Mouse (Mus musculus) E14TG2a.4 (cell line): ENCODE results near the gene Odf3b.

ENCODE experiments used
- H3K27me3 ChIP-seq: 2 replicates; pipeline ENCODE4 v1.6.1; 2014; ENCODE audit warnings: low read length, control low read depth; ENCODE audit not compliant: insufficient read depth
- H3K36me3 ChIP-seq: 2 replicates; pipeline ENCODE4 v1.6.1; 2014; ENCODE audit warnings: low read length, control low read depth; ENCODE audit not compliant: insufficient read depth
- H3K4me1 ChIP-seq: replicated peaks from 2 replicates; pipeline ENCODE4 v1.6.1; 2014; ENCODE audit warnings: low read depth, low read length, control low read depth
- H3K4me3 ChIP-seq: replicated peaks from 2 replicates; pipeline ENCODE4 v1.5.1; 2014; ENCODE audit warnings: mild to moderate bottlenecking, low read length
- H3K9me3 ChIP-seq: 2 replicates; pipeline ENCODE4 v1.6.1; 2014; ENCODE audit warnings: low read length, control low read depth
- CTCF ChIP-seq: conservative IDR thresholded peaks from 2 replicates; pipeline ENCODE4 v1.5.1; 2014; ENCODE audit warnings: low read length
- NANOG ChIP-seq: IDR thresholded peaks from 2 replicates; pipeline ENCODE4 v1.6.1; 2014; ENCODE audit warnings: borderline replicate concordance, low read length, mixed read lengths
- POU5F1 ChIP-seq: IDR thresholded peaks from 2 replicates; pipeline ENCODE4 v1.6.1; 2014; ENCODE audit warnings: low read length, borderline replicate concordance

The Odf3b gene

GRCm38 (mm10) chr15:89378831-89379401 is at the start of gene Odf3b:
Gene Odf3b, minus strand, starts transcription at chr15:89379282.
- TF ChIP-seq CTCF (no peak), POU5F1 (no peak), NANOG (no peak)
- peaks cover 62% of the 10 kb centered on the region for H3K27me3 ChIP-seq
- peaks cover 48% of the 10 kb centered on the region for H3K4me1 ChIP-seq
- H3K4me3 ChIP-seq: peak within 1 kb of the TSS; percentile 76
- H3K9me3 ChIP-seq: no peaks in the 10 kb centered on the region
- H3K36me3 ChIP-seq: no peaks in the 10 kb centered on the region

- H3K4me3 ChIP-seq: peak overlapping the region; percentile 92
- no peak for TF ChIP-seq NANOG
- TF ChIP-seq CTCF: no peak
- TF ChIP-seq POU5F1: no peak
- peaks cover 16% of the 10 kb centered on the region; the same call in 1 of the 2 replicates for H3K27me3 ChIP-seq
- peaks cover 22% of the 10 kb centered on the region for H3K36me3 ChIP-seq
- H3K9me3 ChIP-seq: no peaks in the 10 kb centered on the region
- H3K4me1 ChIP-seq: peaks cover 52% of the 10 kb centered on the region
Measured at GRCm38 (mm10) chr15:89428136-89428790, 49.2 kb upstream of the Odf3b start.

- Histone ChIP-seq H3K4me1 (peaks cover 52% of the 10 kb centered on the region), H3K9me3 (no peaks in the 10 kb centered on the region), H3K4me3 (peak overlapping the region; percentile 17; the same call in 1 of the 2 replicates), H3K27me3 (peaks cover 18% of the 10 kb centered on the region; the same call in 1 of the 2 replicates), H3K36me3 (peaks cover 22% of the 10 kb centered on the region)
- TF ChIP-seq NANOG (no peak), CTCF (no peak), POU5F1 (no peak)
Measured at GRCm38 (mm10) chr15:89426716-89427115, 47.6 kb upstream of the Odf3b start.

GRCm38 (mm10) chr15:89425711-89426121 is 46.6 kb upstream of the Odf3b start, which contains the start of gene Cpt1b:
Gene Cpt1b, minus strand, starts transcription at chr15:89425863.
- no peak for TF ChIP-seq POU5F1
- no peak for TF ChIP-seq CTCF
- TF ChIP-seq NANOG: no peak
- peaks cover 18% of the 10 kb centered on the region; the same call in 1 of the 2 replicates for H3K27me3 ChIP-seq
- no peaks in the 10 kb centered on the region for H3K9me3 ChIP-seq
- peaks cover 47% of the 10 kb centered on the region for H3K4me1 ChIP-seq
- H3K4me3 ChIP-seq: peak within 1 kb of the TSS; percentile 69
- H3K36me3 ChIP-seq: peaks cover 22% of the 10 kb centered on the region

- peak overlapping the region; percentile 37; the same call in 1 of the 2 replicates for H3K4me3 ChIP-seq
Measured at GRCm38 (mm10) chr15:89424621-89425020, 45.5 kb upstream of the Odf3b start.

GRCm38 (mm10) chr15:89421938-89422337 is 42.9 kb upstream of the Odf3b start:
- Histone ChIP-seq H3K4me1 (peaks cover 45% of the 10 kb centered on the region), H3K4me3 (no peak overlapping the region), H3K36me3 (peaks cover 9% of the 10 kb centered on the region), H3K27me3 (peaks cover 19% of the 10 kb centered on the region), H3K9me3 (no peaks in the 10 kb centered on the region)
- TF ChIP-seq NANOG (no peak), POU5F1 (no peak), CTCF (no peak)

More at GRCm38 (mm10) chr15:89424621-89425020, 45.5 kb upstream of the Odf3b start:
- peaks cover 18% of the 10 kb centered on the region; the same call in 1 of the 2 replicates for H3K27me3 ChIP-seq
- H3K4me1 ChIP-seq: peaks cover 44% of the 10 kb centered on the region
- H3K9me3 ChIP-seq: no peaks in the 10 kb centered on the region
- TF ChIP-seq NANOG (no peak), POU5F1 (no peak), CTCF (no peak)
- peaks cover 22% of the 10 kb centered on the region for H3K36me3 ChIP-seq

- Histone ChIP-seq H3K36me3 (no peaks in the 10 kb centered on the region), H3K4me1 (peaks cover 32% of the 10 kb centered on the region), H3K4me3 (no peak overlapping the region), H3K27me3 (peaks cover 10% of the 10 kb centered on the region), H3K9me3 (no peaks in the 10 kb centered on the region)
- no peak for TF ChIP-seq POU5F1
- no peak for TF ChIP-seq CTCF
- TF ChIP-seq NANOG: no peak
Measured at GRCm38 (mm10) chr15:89415282-89415681, 36.2 kb upstream of the Odf3b start.

- Histone ChIP-seq H3K4me3 (peak within 1 kb of the TSS; percentile 29; the same call in 1 of the 2 replicates), H3K4me1 (peaks cover 16% of the 10 kb centered on the region), H3K27me3 (peaks cover 24% of the 10 kb centered on the region), H3K36me3 (no peaks in the 10 kb centered on the region), H3K9me3 (peaks cover 28% of the 10 kb centered on the region)
- TF ChIP-seq NANOG: no peak
- no peak for TF ChIP-seq CTCF
- no peak for TF ChIP-seq POU5F1
Measured at GRCm38 (mm10) chr15:89410118-89410517, 31.0 kb upstream of the Odf3b start, which contains the start of gene Syce3. Gene Syce3, minus strand, starts transcription at chr15:89410503.
